Mouse (Mus musculus) right cerebral cortex, adult 2 months (tissue): ENCODE results near the gene Ndufaf7.
A peak's percentile ranks its signal among the peaks of the same experiment; 100 is the strongest.

Source experiments
- DNase-seq, 2 experiments: peaks; one replicate each; pipeline ENCODE4 v3.0.0; 2021 to 2022; ENCODE audit warnings: low spot score in 2 of 2

The Ndufaf7 gene

GRCm38 (mm10) chr17:78964387-78964786 is 27.5 kb downstream of the Ndufaf7 start:
- DNase-seq, result peak; percentile 17 to 40

- no peak for DNase-seq
These were observed 29.4 kb downstream of the Ndufaf7 start for GRCm38 (mm10) chr17:78966092-78966883.

- no peak for DNase-seq
These were observed 31.6 kb downstream of the Ndufaf7 start for GRCm38 (mm10) chr17:78968500-78968899.

- no peak for DNase-seq
These were observed 46.2 kb downstream of the Ndufaf7 start for GRCm38 (mm10) chr17:78983166-78983565.

- no peak for DNase-seq
These were observed 46.8 kb downstream of the Ndufaf7 start for GRCm38 (mm10) chr17:78983736-78984135.

GRCm38 (mm10) chr17:78989015-78989414 is 52.1 kb downstream of the Ndufaf7 start:
- DNase-seq, result no peak

GRCm38 (mm10) chr17:78991549-78991948 is 54.6 kb downstream of the Ndufaf7 start:
- no peak for DNase-seq

- DNase-seq, result no peak
These were observed 55.5 kb downstream of the Ndufaf7 start for GRCm38 (mm10) chr17:78992303-78993027.

GRCm38 (mm10) chr17:78993670-78994069 is 56.7 kb downstream of the Ndufaf7 start:
- DNase-seq, result no peak

- DNase-seq, result no peak
These were observed 57.4 kb downstream of the Ndufaf7 start for GRCm38 (mm10) chr17:78994382-78994781.

- no peak for DNase-seq
These were observed 58.2 kb downstream of the Ndufaf7 start for GRCm38 (mm10) chr17:78994931-78995820.
